Mouse (Mus musculus) MEL (cell line): Measurements from ENCODE around the gene Alg3. TPM values are rescaled to one million over a fixed set of nuclear protein-coding genes. Genes with fewer than 3 reads are reported as not detected.

Experiments used
- DNase-seq: peaks from one replicate; pipeline ENCODE4 v3.0.0; 2011; ENCODE audit warnings: low read depth, low spot score
- H3K27ac ChIP-seq: 2 replicates; pipeline ENCODE4 v1.5.1; 2012; ENCODE audit warnings: low read depth, mild to moderate bottlenecking, control low read depth, low read length, moderate library complexity; ENCODE audit not compliant: control insufficient read depth
- H3K27me3 ChIP-seq, 2 experiments: fragments of 150-350 bp in 1 of 2; sonication (generic) in 1 of 2; 2 replicates each; pipeline ENCODE4 v1.6.1; 2012; ENCODE audit warnings: low read length in 2 of 2, mild to moderate bottlenecking in 2 of 2, improper control_type of control experiment in 1 of 2, moderate library complexity in 1 of 2; ENCODE audit not compliant: insufficient read depth in 2 of 2, control insufficient read depth in 1 of 2
- H3K36me3 ChIP-seq, 2 experiments: 2 replicates each; pipeline ENCODE4 v1.6.1; 2012 to 2014; ENCODE audit warnings: low read length in 2 of 2, improper control_type of control experiment in 1 of 2, inconsistent platforms in 1 of 2, mild to moderate bottlenecking in 1 of 2; ENCODE audit not compliant: insufficient read depth in 2 of 2, control insufficient read depth in 1 of 2
- H3K4me1 ChIP-seq, 2 experiments: fragments of 150-350 bp in 1 of 2; sonication (generic) in 1 of 2; 2 replicates each; pipeline ENCODE4 v1.6.1; 2012; ENCODE audit warnings: low read length in 2 of 2, improper control_type of control experiment in 1 of 2, mild to moderate bottlenecking in 1 of 2; ENCODE audit not compliant: insufficient read depth in 2 of 2, control insufficient read depth in 1 of 2
- H3K4me3 ChIP-seq, 2 experiments: fragments of 150-350 bp in 1 of 2; sonication (generic) in 1 of 2; 2 replicates each; pipeline ENCODE4 v1.5.1; 2012; ENCODE audit warnings: low read depth in 2 of 2, low read length in 2 of 2, mild to moderate bottlenecking in 2 of 2, moderate library complexity in 2 of 2, control low read depth in 1 of 2, improper control_type of control experiment in 1 of 2; ENCODE audit not compliant: control insufficient read depth in 1 of 2, insufficient read depth in 1 of 2
- H3K79me2 ChIP-seq: 2 replicates; pipeline ENCODE4 v1.6.1; 2012; ENCODE audit warnings: mild to moderate bottlenecking, low read length, moderate library complexity; ENCODE audit not compliant: control insufficient read depth, poor library complexity, insufficient read depth
- H3K9ac ChIP-seq: 2 replicates; pipeline ENCODE4 v1.6.1; 2012; ENCODE audit warnings: low read depth, mild to moderate bottlenecking, control low read depth, low read length, moderate library complexity; ENCODE audit not compliant: control insufficient read depth, poor library complexity, severe bottlenecking
- H3K9me3 ChIP-seq: fragments of 150-350 bp; sonication (generic); replicated peaks from 2 replicates; pipeline ENCODE4 v1.6.1; 2012; ENCODE audit warnings: mild to moderate bottlenecking, low read length, improper control_type of control experiment, moderate library complexity; ENCODE audit not compliant: insufficient read depth
- CHD1 ChIP-seq: IDR thresholded peaks from 2 replicates; pipeline ENCODE4 v1.6.1; 2012; ENCODE audit warnings: low read depth, mild to moderate bottlenecking, inconsistent platforms, low read length, improper control_type of control experiment
- CHD2 ChIP-seq: IDR thresholded peaks from 2 replicates; pipeline ENCODE4 v1.6.1; 2011; ENCODE audit warnings: low read length, improper control_type of control experiment
- CTCF ChIP-seq, 3 experiments: IDR thresholded peaks in 2 of 3; conservative IDR thresholded peaks in 1 of 3; 2 replicates each; pipeline ENCODE4 v1.5.1; 2011 to 2012; ENCODE audit warnings: low read length in 3 of 3, low read depth in 2 of 3, mild to moderate bottlenecking in 2 of 3, improper control_type of control experiment in 1 of 3, inconsistent platforms in 1 of 3, mixed read lengths in 1 of 3, moderate library complexity in 1 of 3; ENCODE audit not compliant: control insufficient read depth in 1 of 3, insufficient read depth in 1 of 3, poor library complexity in 1 of 3, severe bottlenecking in 1 of 3
- ELF1 ChIP-seq: IDR thresholded peaks from 2 replicates; pipeline ENCODE4 v1.6.1; 2014; ENCODE audit warnings: low read depth, mild to moderate bottlenecking, inconsistent platforms, low read length, improper control_type of control experiment, moderate library complexity
- EP300 ChIP-seq, 2 experiments: IDR thresholded peaks; 2 replicates each; pipeline ENCODE4 v1.6.1; 2011; ENCODE audit warnings: improper control_type of control experiment in 2 of 2, low read length in 2 of 2, low read depth in 1 of 2, mild to moderate bottlenecking in 1 of 2
- ETS1 ChIP-seq: IDR thresholded peaks from 2 replicates; pipeline ENCODE4 v1.6.1; 2012; ENCODE audit warnings: low read depth, mild to moderate bottlenecking, inconsistent platforms, low read length, improper control_type of control experiment, moderate library complexity
- HCFC1 ChIP-seq: IDR thresholded peaks from 2 replicates; pipeline ENCODE4 v1.6.1; 2012; ENCODE audit warnings: low read depth, mild to moderate bottlenecking, inconsistent platforms, low read length, improper control_type of control experiment, moderate library complexity
- KAT2A ChIP-seq: conservative IDR thresholded peaks from 2 replicates; pipeline ENCODE4 v1.6.1; 2012; ENCODE audit warnings: low read depth, low read length, improper control_type of control experiment, inconsistent platforms
- MEF2A ChIP-seq: IDR thresholded peaks from 2 replicates; pipeline ENCODE4 v1.6.1; 2014; ENCODE audit warnings: low read depth, mild to moderate bottlenecking, inconsistent platforms, low read length, improper control_type of control experiment; ENCODE audit not compliant: poor library complexity, insufficient replicate concordance, severe bottlenecking; ENCODE audit errors: extremely low read depth
- MXI1 ChIP-seq: IDR thresholded peaks from 2 replicates; pipeline ENCODE4 v1.6.1; 2011; ENCODE audit warnings: mild to moderate bottlenecking, low read depth, low read length, improper control_type of control experiment
- MYC ChIP-seq: IDR thresholded peaks from 2 replicates; pipeline ENCODE4 v1.6.1; 2011; ENCODE audit warnings: low read depth, mild to moderate bottlenecking, low read length, improper control_type of control experiment, moderate library complexity
- POLR2A ChIP-seq, 2 experiments: IDR thresholded peaks; 2 replicates each; pipeline ENCODE4 v1.6.1; 2011 to 2012; ENCODE audit warnings: low read length in 2 of 2, mild to moderate bottlenecking in 2 of 2, control low read depth in 1 of 2, improper control_type of control experiment in 1 of 2, low read depth in 1 of 2, moderate library complexity in 1 of 2; ENCODE audit not compliant: control insufficient read depth in 1 of 2, insufficient read depth in 1 of 2, poor library complexity in 1 of 2
- POLR2AphosphoS2 ChIP-seq: IDR thresholded peaks from 2 replicates; pipeline ENCODE4 v1.6.1; 2011; ENCODE audit warnings: low read length, improper control_type of control experiment
- POLR2AphosphoS5 ChIP-seq: IDR thresholded peaks from 2 replicates; pipeline ENCODE4 v1.6.1; 2012; ENCODE audit warnings: low read depth, borderline replicate concordance, mild to moderate bottlenecking, inconsistent platforms, low read length, moderate library complexity, mixed read lengths
- SMC3 ChIP-seq: IDR thresholded peaks from 2 replicates; pipeline ENCODE4 v1.6.1; 2011; ENCODE audit warnings: low read depth, low read length, improper control_type of control experiment
- TAL1 ChIP-seq: IDR thresholded peaks from 2 replicates; pipeline ENCODE4 v1.6.1; 2012; ENCODE audit warnings: mild to moderate bottlenecking, inconsistent platforms, low read length, moderate library complexity, mixed read lengths
- TBP ChIP-seq: IDR thresholded peaks from 2 replicates; pipeline ENCODE4 v1.8.0; 2011; ENCODE audit warnings: low read depth, low read length, improper control_type of control experiment
- UBTF ChIP-seq: IDR thresholded peaks from 2 replicates; pipeline ENCODE4 v1.6.1; 2012; ENCODE audit warnings: low read depth, mild to moderate bottlenecking, inconsistent platforms, low read length, improper control_type of control experiment, moderate library complexity, borderline replicate concordance; ENCODE audit not compliant: insufficient read depth
- USF1 ChIP-seq: IDR thresholded peaks from 2 replicates; pipeline ENCODE4 v1.6.1; 2014; ENCODE audit warnings: low read depth, mild to moderate bottlenecking, inconsistent platforms, low read length, improper control_type of control experiment, moderate library complexity
- ZC3H11A ChIP-seq: IDR thresholded peaks from 2 replicates; pipeline ENCODE4 v1.6.1; 2012; ENCODE audit warnings: low read depth, mild to moderate bottlenecking, inconsistent platforms, low read length, improper control_type of control experiment
- ZKSCAN1 ChIP-seq: IDR thresholded peaks from 2 replicates; pipeline ENCODE4 v1.6.1; 2012; ENCODE audit warnings: low read depth, mild to moderate bottlenecking, inconsistent platforms, low read length, improper control_type of control experiment, moderate library complexity
- ZNF384 ChIP-seq: IDR thresholded peaks from 2 replicates; pipeline ENCODE4 v1.6.1; 2012; ENCODE audit warnings: low read depth, mild to moderate bottlenecking, inconsistent platforms, low read length, improper control_type of control experiment
- polyA plus RNA-seq, 2 experiments: library from polyadenylated mRNA; stranded (reverse) in 1 of 2; unstranded in 1 of 2; fragments of >175 nt in 1 of 2; fragments of >200 nt in 1 of 2; gene quantifications; 2 replicates each; pipeline versions ENCODE4 v1.2.1 to v1.2.4; 2012; ENCODE audit warnings: low replicate concordance in 2 of 2, low read depth in 1 of 2; ENCODE audit not compliant: insufficient read length in 2 of 2, insufficient read depth in 1 of 2, missing spikeins in 1 of 2
- total RNA-seq: library from RNA; depleted of rRNA; stranded (reverse); fragments of 300-350 nt; gene quantifications from 2 replicates; pipeline ENCODE4 v1.2.3, GENCODE M21; 2012

The Alg3 gene
- total and polyA plus RNA-seq, 3 experiments, result 25.6 to 218 (median 67.6) TPM

DNA sequence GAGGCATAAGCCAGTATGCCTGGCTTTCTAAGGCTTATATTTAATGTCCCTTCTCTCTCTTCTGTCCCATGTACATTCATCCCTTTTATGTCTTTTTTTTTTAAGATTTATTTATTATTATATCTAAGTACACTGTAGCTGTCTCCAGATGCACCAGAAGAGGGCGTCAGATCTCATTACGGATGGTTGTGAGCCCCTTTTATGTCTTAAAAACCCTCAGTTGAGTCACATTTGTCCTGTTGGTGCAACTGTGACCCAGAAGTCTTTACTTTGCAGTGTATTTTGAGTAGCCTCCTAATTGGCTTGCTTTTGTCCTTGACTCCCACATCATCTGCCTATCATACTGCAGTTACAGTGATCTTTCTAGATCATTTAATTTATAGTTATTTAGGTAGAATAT lies 41.8 kb upstream of the Alg3 start:
- Histone ChIP-seq H3K79me2 (peaks cover 23% of the 10 kb centered on the region), H3K4me3 (no peak overlapping the region), H3K27me3 (no peaks in the 10 kb centered on the region), H3K36me3 (peaks cover 11 to 13% of the 10 kb centered on the region in 2 experiments), H3K9me3 (no peaks in the 10 kb centered on the region), H3K27ac (no peak overlapping the region), H3K4me1 (peaks cover 0 to 8% of the 10 kb centered on the region in 2 experiments), H3K9ac (no peak overlapping the region)
- peak; percentile 47 for DNase-seq
- peak in 2 of 3 experiments; percentile 8 to 28; a peak in 2 of 6 replicates for TF ChIP-seq CTCF (IDR thresholded peaks at IDR 0.05 in 2 of 3, conservative IDR thresholded peaks at IDR 0.05 in 1 of 3; ENCODE audit: control insufficient read depth in 1 of 3, insufficient read depth in 1 of 3, low read depth in 2 of 3, low read length in 3 of 3, poor library complexity in 1 of 3, severe bottlenecking in 1 of 3)
- no peak for TF ChIP-seq HCFC1
- TF ChIP-seq POLR2A (IDR thresholded peaks at IDR 0.05; ENCODE audit: control insufficient read depth in 1 of 2, insufficient read depth in 1 of 2, low read depth in 1 of 2, low read length in 2 of 2, poor library complexity in 1 of 2), result no peak

DNA sequence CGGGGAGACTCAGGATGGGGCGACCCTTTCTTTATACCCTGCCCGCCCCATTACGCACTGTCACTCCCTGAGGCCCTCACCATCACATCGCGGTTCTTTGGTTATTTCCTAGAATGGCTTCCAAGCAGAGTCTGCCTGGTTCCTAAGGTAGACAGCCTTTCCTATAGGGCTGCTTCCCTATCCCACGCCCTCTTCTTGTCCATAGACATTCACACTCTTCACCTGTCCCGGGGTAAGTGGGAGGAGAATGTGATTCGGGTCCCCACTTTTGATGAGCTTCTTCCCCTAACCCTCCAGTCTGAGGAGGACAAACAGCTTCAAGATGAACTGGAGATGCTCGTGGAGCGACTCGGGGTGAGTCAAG lies 40.4 kb upstream of the Alg3 start:
- H3K27me3 ChIP-seq, result no peaks in the 10 kb centered on the region
- peaks cover 0 to 8% of the 10 kb centered on the region in 2 experiments for H3K4me1 ChIP-seq
- DNase-seq, result no peak
- TF ChIP-seq POLR2AphosphoS2 (no peak), MYC (no peak), CHD2 (no peak)
- H3K27ac ChIP-seq, result no peak overlapping the region; the same call in 1 of the 2 replicates
- H3K79me2 ChIP-seq, result peaks cover 23% of the 10 kb centered on the region
- H3K36me3 ChIP-seq, result peaks cover 8 to 13% of the 10 kb centered on the region in 2 experiments
- H3K9ac ChIP-seq, result peak overlapping the region; percentile 81
- no peaks in the 10 kb centered on the region for H3K9me3 ChIP-seq
- peak overlapping the region; percentile 81 to 94 for H3K4me3 ChIP-seq

DNA sequence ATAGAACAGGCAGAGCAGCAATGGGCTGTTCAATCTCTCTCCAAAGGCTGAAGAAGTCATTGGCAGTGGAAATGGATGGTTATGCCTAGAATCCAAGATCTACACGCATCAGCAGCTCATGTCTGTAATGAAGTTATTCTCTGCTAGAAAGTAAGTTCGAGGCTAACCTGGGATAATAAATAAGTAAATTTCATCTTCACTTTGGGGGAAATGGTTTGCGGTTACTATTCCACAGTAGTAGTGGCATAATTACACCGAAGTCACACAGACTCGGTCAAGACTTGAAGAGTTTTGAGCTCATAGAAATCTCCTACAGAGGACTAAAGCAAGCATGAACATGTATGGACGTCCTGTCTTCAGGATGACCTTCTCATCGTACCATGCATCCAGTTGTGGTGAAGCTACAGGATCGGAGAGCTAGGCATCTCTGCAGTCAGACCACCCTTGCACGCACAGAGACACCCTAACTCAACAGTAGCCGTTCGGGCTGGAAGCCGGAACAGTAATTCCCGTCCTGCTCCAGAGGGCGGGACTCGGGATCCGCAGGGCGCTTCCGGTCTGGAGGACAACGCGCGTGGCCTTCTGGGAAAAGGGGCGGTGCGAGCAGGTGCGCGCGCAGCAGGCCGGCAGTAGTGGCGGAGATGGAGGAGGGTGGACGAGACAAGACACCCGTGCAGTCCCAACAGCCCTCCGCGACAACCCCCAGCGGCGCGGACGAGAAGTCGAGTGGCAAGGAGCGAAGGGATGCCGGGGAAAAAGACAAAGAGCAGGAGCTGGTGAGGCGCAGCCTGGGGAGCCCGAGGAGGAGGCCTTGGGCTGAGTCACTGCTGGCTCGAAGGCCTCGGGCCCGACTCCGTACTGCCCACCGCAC lies 39.8 kb upstream of the Alg3 start, which contains the start of gene Psmd2:
Psmd2 (plus strand) TSS at position 577 of the 871 bp plus-strand sequence.
- H3K27me3 ChIP-seq, result no peaks in the 10 kb centered on the region
- H3K4me1 ChIP-seq, result peaks cover 0 to 8% of the 10 kb centered on the region in 2 experiments
- peaks cover 8 to 13% of the 10 kb centered on the region in 2 experiments for H3K36me3 ChIP-seq
- H3K9ac ChIP-seq, result peak within 1 kb of the TSS; percentile 84
- DNase-seq, result peak; percentile 96
- H3K79me2 ChIP-seq, result peaks cover 23% of the 10 kb centered on the region
- no peaks in the 10 kb centered on the region for H3K9me3 ChIP-seq
- peak within 1 kb of the TSS; percentile 94 to 95 for H3K4me3 ChIP-seq
- H3K27ac ChIP-seq, result peak within 1 kb of the TSS; percentile 68
- no peak for TF ChIP-seq CHD2
- TF ChIP-seq MYC, result peak; percentile 67
- TF ChIP-seq TAL1, result no peak
- TF ChIP-seq HCFC1, result peak; percentile 93
- TF ChIP-seq ETS1, result no peak; the same call in 1 of the 2 replicates
- TF ChIP-seq MXI1, result peak; percentile 81
- 0 out of 2 replicates have a peak, but pooled peaks have one; percentile 13 for TF ChIP-seq ZNF384
- TF ChIP-seq ELF1, result peak; percentile 97
- peak; percentile 51; the same call in 1 of the 2 replicates for TF ChIP-seq USF1
- no peak for TF ChIP-seq POLR2AphosphoS5
- TF ChIP-seq KAT2A, result peak; percentile 77; the same call in 1 of the 2 replicates
- TF ChIP-seq MEF2A, result no peak
- TF ChIP-seq ZKSCAN1, result peak; percentile 43; the same call in 1 of the 2 replicates
- no peak for TF ChIP-seq SMC3
- TF ChIP-seq POLR2A (IDR thresholded peaks at IDR 0.05; ENCODE audit: control insufficient read depth in 1 of 2, insufficient read depth in 1 of 2, low read depth in 1 of 2, low read length in 2 of 2, poor library complexity in 1 of 2), result peak; percentile 91 to 99
- TF ChIP-seq EP300 (IDR thresholded peaks at IDR 0.05; ENCODE audit: low read depth in 1 of 2, low read length in 2 of 2), result 0 out of 4 replicates have a peak, but pooled peaks of 1 of the 2 experiments have one; percentile 12
- TF ChIP-seq UBTF, result no peak
- TF ChIP-seq ZC3H11A, result no peak
- TF ChIP-seq CHD1, result peak; percentile 91
- peak; percentile 77; the same call in 1 of the 2 replicates for TF ChIP-seq TBP
